Mouse (Mus musculus) spleen, adult 2 months (tissue): ENCODE measurements around the gene 2310039H08Rik. TPM values are rescaled to one million over a fixed set of nuclear protein-coding genes. Genes with fewer than 3 reads are reported as not detected.

Experiments used
- DNase-seq, 2 experiments: peaks; one replicate each; pipeline versions ENCODE4 v3.0.0 to v3.0.0-alpha.2; 2012 to 2021; ENCODE audit warnings: low spot score in 2 of 2, low read depth in 1 of 2
- H3K27ac ChIP-seq: fragments of 200-500 bp; 2 replicates; pipeline ENCODE4 v1.5.1; 2012; ENCODE audit warnings: low read length, inconsistent platforms; ENCODE audit not compliant: insufficient read depth
- H3K27me3 ChIP-seq: fragments of 200-500 bp; 2 replicates; pipeline ENCODE4 v1.6.1; 2012; ENCODE audit warnings: mild to moderate bottlenecking, moderate library complexity, low read length, inconsistent platforms; ENCODE audit not compliant: control insufficient read depth, insufficient read depth
- H3K36me3 ChIP-seq: fragments of 200-500 bp; 2 replicates; pipeline ENCODE4 v1.6.1; 2012; ENCODE audit warnings: mild to moderate bottlenecking, low read length, inconsistent platforms; ENCODE audit not compliant: control insufficient read depth, insufficient read depth
- H3K4me1 ChIP-seq: fragments of 200-500 bp; 2 replicates; pipeline ENCODE4 v1.6.1; 2011; ENCODE audit warnings: inconsistent platforms; ENCODE audit not compliant: control insufficient read depth, insufficient read depth, insufficient read length
- H3K4me3 ChIP-seq: fragments of 200-500 bp; 2 replicates; pipeline ENCODE4 v1.5.1; 2011; ENCODE audit warnings: mild to moderate bottlenecking, inconsistent platforms; ENCODE audit not compliant: insufficient read depth, insufficient read length; ENCODE audit errors: extremely low read depth
- CTCF ChIP-seq: fragments of 200-500 bp; IDR thresholded peaks from 2 replicates; pipeline ENCODE4 v1.5.1; 2011; ENCODE audit warnings: mild to moderate bottlenecking, inconsistent platforms; ENCODE audit not compliant: insufficient read depth, insufficient read length, insufficient replicate concordance; ENCODE audit errors: extremely low read depth
- POLR2A ChIP-seq: fragments of 200-500 bp; IDR thresholded peaks from 2 replicates; pipeline ENCODE4 v1.6.1; 2011; ENCODE audit warnings: low read depth, low read length, inconsistent platforms
- WGBS: fragments of 180-500 bp; shearing (Covaris S2); methylation state at CpG from one replicate; pipeline ENCODE4 v1.1.7; 2018; 5-methylcytosine and 5-hydroxymethylcytosine counted together
- polyA plus RNA-seq: library from polyadenylated mRNA; depleted of rRNA; stranded (reverse); fragments of >200 nt; gene quantifications from 2 replicates; pipeline ENCODE4 v1.2.3, GENCODE M21; 2012; rRNA removed

Gene 2310039H08Rik
- polyA plus RNA-seq, 1 experiment = 37.3 TPM

DNA sequence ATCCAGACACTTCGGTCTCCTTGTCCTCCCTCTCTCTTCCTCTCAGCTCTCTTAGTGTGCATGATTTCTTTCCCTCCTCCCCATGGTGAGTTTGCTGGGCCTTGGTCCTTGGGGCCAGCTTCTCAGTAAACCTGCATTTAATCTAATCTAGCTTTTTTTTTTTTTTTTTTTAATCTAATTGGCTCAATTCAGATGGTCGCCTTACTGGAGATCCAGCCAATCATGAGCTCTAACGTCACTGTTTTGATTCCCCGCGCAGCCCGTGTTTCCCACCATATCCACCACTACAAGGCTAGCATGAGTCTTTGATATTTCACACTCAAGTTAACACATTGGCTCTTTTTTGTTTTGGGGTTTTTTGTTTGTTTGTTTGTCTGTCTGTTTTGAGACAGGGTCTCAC, 42.1 kb downstream of the 2310039H08Rik start:
- H3K27me3 ChIP-seq = no peaks in the 10 kb centered on the region
- no peak for DNase-seq
- WGBS = 91% methylated on average over 6 of the region's 6 CpGs
- no peak overlapping the region for H3K27ac ChIP-seq
- H3K4me3 ChIP-seq = no peak overlapping the region
- TF ChIP-seq CTCF (no peak), POLR2A (no peak)
- no peaks in the 10 kb centered on the region for H3K4me1 ChIP-seq
- peaks cover 26% of the 10 kb centered on the region for H3K36me3 ChIP-seq

DNA sequence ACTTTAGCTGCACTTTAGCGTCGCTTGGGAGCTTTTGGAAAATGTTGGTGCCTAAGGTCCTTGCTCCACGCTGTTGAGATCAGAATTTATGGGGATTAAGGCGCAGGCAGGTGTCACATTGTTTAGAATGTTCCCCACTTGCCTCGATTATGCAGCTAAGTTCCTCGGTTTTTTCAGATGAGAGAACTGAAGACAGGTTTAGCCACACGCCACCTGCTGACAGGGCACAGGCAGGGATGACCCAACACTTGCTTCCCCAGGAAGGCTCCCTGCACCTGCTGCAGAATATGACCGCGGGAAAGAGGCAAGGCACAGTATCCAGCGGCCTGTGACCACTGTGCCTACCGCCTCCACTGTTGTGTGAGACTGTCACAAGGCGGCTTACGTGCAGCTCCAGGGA, 43.9 kb downstream of the 2310039H08Rik start:
- Histone ChIP-seq H3K27me3 (no peaks in the 10 kb centered on the region), H3K4me1 (no peaks in the 10 kb centered on the region), H3K27ac (no peak overlapping the region), H3K4me3 (no peak overlapping the region), H3K36me3 (peaks cover 26% of the 10 kb centered on the region)
- TF ChIP-seq POLR2A = no peak
- TF ChIP-seq CTCF = no peak
- DNase-seq = no peak
- 90% methylated on average over 13 of the region's 13 CpGs for WGBS

DNA sequence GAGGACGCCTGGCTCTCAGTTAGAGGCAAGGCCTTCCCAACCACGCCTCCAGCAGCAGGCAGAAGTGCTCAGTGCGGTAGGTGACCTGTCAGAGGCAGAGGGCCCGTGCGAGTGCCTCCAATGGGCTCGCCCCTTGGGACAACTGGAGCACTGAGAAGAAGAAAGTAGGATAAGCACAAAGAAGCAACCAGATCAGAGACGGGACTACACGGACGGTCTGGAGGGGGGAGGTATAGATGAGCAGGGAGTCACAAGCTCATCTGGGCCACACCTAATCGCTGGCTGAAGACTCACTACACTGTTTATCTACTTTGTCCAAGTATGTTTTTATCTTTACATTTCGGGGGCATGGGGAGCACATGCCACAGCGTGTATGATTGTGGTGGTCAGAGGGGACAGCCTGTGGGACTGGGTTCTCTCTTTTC, 45.3 kb downstream of the 2310039H08Rik start:
- Histone ChIP-seq H3K4me3 (no peak overlapping the region), H3K36me3 (peaks cover 19% of the 10 kb centered on the region), H3K4me1 (no peaks in the 10 kb centered on the region), H3K27ac (no peak overlapping the region), H3K27me3 (no peaks in the 10 kb centered on the region)
- 84% methylated on average over 12 of the region's 12 CpGs for WGBS
- no peak for DNase-seq
- TF ChIP-seq POLR2A (no peak), CTCF (no peak)

DNA sequence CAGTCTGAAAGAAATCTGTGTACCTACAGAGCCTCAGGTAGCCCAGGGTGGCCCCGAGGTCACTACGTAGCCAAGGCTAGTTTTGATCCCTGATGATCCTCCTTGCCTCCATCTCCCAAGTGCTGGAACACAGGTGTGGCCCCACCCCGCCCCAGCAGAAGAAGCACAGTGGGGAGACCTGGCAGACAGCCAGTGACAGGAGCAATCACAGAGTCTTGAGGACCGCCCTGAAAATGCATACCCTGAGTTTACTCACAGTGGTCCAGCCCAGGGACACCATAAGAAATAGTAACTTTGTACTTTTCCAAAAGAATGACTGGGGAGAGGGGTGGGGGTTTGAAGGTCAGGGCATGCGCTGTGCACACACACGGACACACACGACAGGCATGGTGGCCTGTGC, 48.2 kb downstream of the 2310039H08Rik start:
- Histone ChIP-seq H3K27me3 (no peaks in the 10 kb centered on the region), H3K4me3 (no peak overlapping the region), H3K4me1 (no peaks in the 10 kb centered on the region), H3K27ac (no peak overlapping the region), H3K36me3 (peaks cover 36% of the 10 kb centered on the region)
- no peak for TF ChIP-seq POLR2A
- no peak for TF ChIP-seq CTCF
- DNase-seq = no peak
- WGBS = 93% methylated on average over 7 of the region's 7 CpGs

Other genes starting within 250 kb of the 2310039H08Rik start
- 16.2 and 19.4 TPM in 2 replicates for gene Cul9, start 226.2 kb upstream of the 2310039H08Rik start, polyA plus RNA-seq
- gene Srf, start 216.5 kb upstream of the 2310039H08Rik start, polyA plus RNA-seq = 146 and 226 TPM in 2 replicates
- gene Ptk7, start 143.1 kb upstream of the 2310039H08Rik start, polyA plus RNA-seq = 8.5 and 11.1 TPM in 2 replicates
- gene Klc4, start 126.6 kb upstream of the 2310039H08Rik start, polyA plus RNA-seq = 14.2 and 14.6 TPM in 2 replicates
- 48.3 and 49.8 TPM in 2 replicates for gene Mrpl2, start 126.4 kb upstream of the 2310039H08Rik start, polyA plus RNA-seq
- 19.0 and 21.5 TPM in 2 replicates for gene Cul7, start 122.3 kb upstream of the 2310039H08Rik start, polyA plus RNA-seq
- 25.8 and 32.8 TPM in 2 replicates for gene Rrp36, start 98.3 kb upstream of the 2310039H08Rik start, polyA plus RNA-seq
- gene Mea1, start 93.8 kb upstream of the 2310039H08Rik start, polyA plus RNA-seq = 30.2 and 34.6 TPM in 2 replicates
- 57.5 and 69.2 TPM in 2 replicates for gene Klhdc3, start 91.7 kb upstream of the 2310039H08Rik start, polyA plus RNA-seq
- 28.8 and 34.2 TPM in 2 replicates for gene Ppp2r5d, start 67.5 kb upstream of the 2310039H08Rik start, polyA plus RNA-seq
- 44.9 and 64.0 TPM in 2 replicates for gene Pex6, start 61.2 kb upstream of the 2310039H08Rik start, polyA plus RNA-seq
- gene Gnmt, start 43.5 kb upstream of the 2310039H08Rik start, polyA plus RNA-seq = 6.4 and 8.1 TPM in 2 replicates
- 55.6 and 62.8 TPM in 2 replicates for gene Cnpy3, start 20.4 kb upstream of the 2310039H08Rik start, polyA plus RNA-seq
- gene Ptcra, start 8.9 kb upstream of the 2310039H08Rik start, polyA plus RNA-seq = 0.08 and 0.20 TPM in 2 replicates
- 13.7 and 14.0 TPM in 2 replicates for gene Rpl7l1, start 10.0 kb downstream of the 2310039H08Rik start, polyA plus RNA-seq
- 14.4 and 14.5 TPM in 2 replicates for gene Bicral, start 85.8 kb downstream of the 2310039H08Rik start, polyA plus RNA-seq
- 17.2 and 21.3 TPM in 2 replicates for gene Tbcc, start 118.0 kb downstream of the 2310039H08Rik start, polyA plus RNA-seq
- gene Prph2, start 137.8 kb downstream of the 2310039H08Rik start, polyA plus RNA-seq = not detected in 2 replicates
- 30.8 and 31.3 TPM in 2 replicates for gene Ubr2, start 237.9 kb downstream of the 2310039H08Rik start, polyA plus RNA-seq